Mouse (Mus musculus) olfactory bulb, adult 2 months (tissue): ENCODE measurements at regions not wholly inside any gene's neighbourhood (a gene's known extent, or its start where the extent isn't known, plus 50 kb on each side); places are given as distances from the start of the nearest gene placed in this dataset.

Source experiments
- CTCF ChIP-seq: fragments of 200-500 bp; IDR thresholded peaks from 2 replicates; pipeline ENCODE4 v1.5.1; 2012; ENCODE audit warnings: low read depth, mild to moderate bottlenecking, low read length, moderate library complexity; ENCODE audit not compliant: insufficient read depth
- POLR2A ChIP-seq: fragments of 200-500 bp; IDR thresholded peaks from 2 replicates; pipeline ENCODE4 v1.6.1; 2012; ENCODE audit warnings: mild to moderate bottlenecking, low read depth, low read length, moderate library complexity; ENCODE audit not compliant: insufficient read depth

DNA sequence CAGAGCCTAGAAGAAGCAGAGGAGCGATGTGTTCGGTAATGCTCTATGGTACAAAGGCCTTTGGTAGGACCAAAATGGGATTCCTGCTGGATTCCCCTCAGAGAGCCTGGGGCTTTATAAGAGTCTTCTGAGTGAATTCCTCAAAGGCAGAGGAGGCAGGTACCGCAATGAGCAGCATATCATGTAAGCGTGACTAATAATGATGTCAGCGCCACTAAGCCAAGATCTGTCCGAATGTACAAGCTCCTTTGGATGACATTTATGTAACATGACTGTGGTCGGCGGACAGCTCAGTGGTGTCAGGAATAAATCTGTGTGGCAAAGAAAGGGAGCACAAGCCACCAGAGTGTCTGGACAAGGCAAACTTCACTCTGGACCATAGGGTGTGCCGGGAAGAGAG, 61.5 kb upstream of the Fer start:
- TF ChIP-seq POLR2A (no peak), CTCF (no peak)
